Mouse (Mus musculus) erythroblast, embryonic 14.5 days (primary cell): ENCODE data around the gene Kcnh3. TPM values are rescaled to one million over a fixed set of nuclear protein-coding genes. Genes with fewer than 3 reads are reported as not detected.
"Not testable (repeated sequence)": the region's sequence is repeated elsewhere in the genome, so short reads cannot be mapped to it uniquely, and the experiment has no call there.

Experiments
- H3K27me3 ChIP-seq: 2 replicates; pipeline ENCODE4 v1.6.1; 2012; ENCODE audit warnings: inconsistent platforms; ENCODE audit not compliant: control insufficient read depth
- H3K36me3 ChIP-seq: 2 replicates; pipeline ENCODE4 v1.6.1; 2012; ENCODE audit warnings: mild to moderate bottlenecking, inconsistent platforms; ENCODE audit not compliant: control insufficient read depth
- H3K4me1 ChIP-seq: 2 replicates; pipeline ENCODE4 v1.6.1; 2012; ENCODE audit warnings: inconsistent platforms; ENCODE audit not compliant: control insufficient read depth
- H3K4me3 ChIP-seq: replicated peaks from 2 replicates; pipeline ENCODE3; 2012; ENCODE audit warnings: moderate library complexity, mild to moderate bottlenecking, inconsistent platforms
- H3K9me3 ChIP-seq: 2 replicates; pipeline ENCODE4 v1.6.1; 2012; ENCODE audit warnings: low read length, inconsistent platforms, mixed read lengths; ENCODE audit not compliant: control insufficient read depth
- GATA1 ChIP-seq: IDR thresholded peaks from 2 replicates; pipeline ENCODE4 v1.6.1; 2012; ENCODE audit warnings: low read length, inconsistent platforms, mixed read lengths
- TAL1 ChIP-seq: IDR thresholded peaks from 3 replicates; pipeline ENCODE4 v1.6.1; 2012; ENCODE audit warnings: low read length, inconsistent platforms, mixed read lengths
- polyA plus RNA-seq: library from polyadenylated mRNA; stranded (reverse); fragments of >175 nt; gene quantifications from 2 replicates; pipeline ENCODE4 v1.2.3, GENCODE M21; 2012

Gene Kcnh3
- polyA plus RNA-seq, 1 experiment = 0.03 TPM

DNA sequence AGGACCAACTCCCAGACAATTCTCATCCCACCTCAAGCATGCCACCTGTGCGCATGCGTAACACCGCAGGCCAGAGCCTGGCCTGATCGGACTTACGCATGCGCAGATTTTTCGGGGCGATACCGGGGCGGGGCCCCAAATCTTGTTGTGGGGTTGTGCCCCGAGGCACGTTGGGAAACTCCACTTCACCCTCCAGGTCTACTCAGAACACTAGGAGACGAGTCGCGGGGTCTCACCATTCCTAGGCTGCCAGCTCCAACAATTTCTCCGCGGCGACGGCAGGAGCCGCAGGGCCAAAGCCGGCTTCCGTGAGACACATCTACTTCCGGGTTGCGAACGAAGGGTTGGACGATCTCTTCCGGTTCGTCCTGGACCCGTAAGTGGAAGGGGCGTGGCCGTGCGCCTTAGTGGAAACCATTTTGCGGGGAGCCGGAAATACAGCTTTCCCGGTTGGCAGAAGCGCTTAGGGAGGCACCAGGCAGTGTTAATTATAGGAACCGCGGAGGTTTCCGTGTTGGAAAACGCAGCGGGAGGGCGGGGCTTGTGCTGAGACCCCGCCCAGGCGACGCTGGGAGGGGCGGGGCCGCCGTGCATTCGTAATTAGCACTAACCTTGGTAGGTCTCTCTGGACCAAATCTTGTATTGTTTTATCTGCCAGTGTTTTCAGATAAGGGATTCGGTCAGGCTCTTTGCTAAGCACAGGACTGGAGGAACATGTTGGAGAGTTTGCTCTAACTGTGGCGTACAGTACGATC lies 27.1 kb downstream of the Kcnh3 start, which contains the start of gene Mcrs1:
TSS of gene Mcrs1 (minus strand) at position 336 of the 755 bp plus-strand sequence.
- TF ChIP-seq TAL1 = no peak
- TF ChIP-seq GATA1 = peak; percentile 70
- Histone ChIP-seq H3K9me3 (no peaks in the 10 kb centered on the region), H3K4me3 (peak within 1 kb of the TSS; percentile 92), H3K4me1 (peaks cover 42% of the 10 kb centered on the region), H3K36me3 (peaks cover 35% of the 10 kb centered on the region), H3K27me3 (no peaks in the 10 kb centered on the region)

- TF ChIP-seq TAL1 (no peak), GATA1 (no peak)
- Histone ChIP-seq H3K9me3 (no peaks in the 10 kb centered on the region), H3K4me3 (peak overlapping the region; percentile 92), H3K4me1 (peaks cover 42% of the 10 kb centered on the region), H3K27me3 (no peaks in the 10 kb centered on the region), H3K36me3 (peaks cover 27% of the 10 kb centered on the region)
These were observed 27.9 kb downstream of the Kcnh3 start for GRCm38 (mm10) chr15:99252381-99253174.

DNA sequence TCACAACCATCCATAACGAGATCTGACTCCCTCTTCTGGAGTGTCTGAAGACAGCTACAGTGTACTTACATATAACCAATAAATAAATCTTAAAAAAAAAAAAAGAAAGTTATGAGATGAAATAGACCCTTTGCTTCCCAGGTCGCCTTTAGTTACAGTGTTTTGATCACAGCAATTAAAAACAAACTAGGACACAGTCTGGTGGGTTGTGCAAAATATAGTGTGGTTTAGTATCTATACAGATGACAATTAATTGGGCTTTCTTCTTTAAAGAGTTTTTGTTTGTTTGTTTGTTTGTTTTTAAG lies 28.5 kb downstream of the Kcnh3 start:
- H3K36me3 ChIP-seq = peaks cover 22% of the 10 kb centered on the region
- H3K4me3 ChIP-seq, H3K27me3 ChIP-seq: not testable (repeated sequence)

DNA sequence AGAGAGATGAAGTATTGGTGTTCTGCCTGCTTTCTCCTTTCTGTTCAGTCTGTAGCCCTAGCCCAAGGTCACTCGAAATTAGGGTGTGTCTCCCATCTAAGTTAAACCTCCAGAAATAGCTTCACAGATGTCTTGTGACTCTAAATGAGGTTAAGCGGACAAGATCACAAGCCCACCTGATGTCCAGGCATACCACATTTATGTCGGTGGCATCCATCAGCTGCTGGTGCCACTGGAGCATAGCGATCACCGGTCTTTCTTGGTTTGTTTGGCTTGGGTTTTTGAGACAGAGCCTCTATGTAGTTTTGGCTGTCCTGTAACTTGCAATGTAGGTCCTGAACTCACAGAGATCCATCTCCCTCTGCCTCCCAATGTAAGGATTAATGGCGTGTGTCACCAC lies 29.1 kb downstream of the Kcnh3 start:
- TF ChIP-seq GATA1 (no peak), TAL1 (no peak)
- no peaks in the 10 kb centered on the region for H3K27me3 ChIP-seq
- H3K36me3 ChIP-seq = peaks cover 15% of the 10 kb centered on the region
- peaks cover 42% of the 10 kb centered on the region for H3K4me1 ChIP-seq
- no peaks in the 10 kb centered on the region for H3K9me3 ChIP-seq
- no peak overlapping the region for H3K4me3 ChIP-seq

More for the DNA sequence above, 28.5 kb downstream of the Kcnh3 start:
- H3K9me3 ChIP-seq = not testable (repeated sequence)
- peaks cover 42% of the 10 kb centered on the region for H3K4me1 ChIP-seq

- Histone ChIP-seq H3K9me3 (no peaks in the 10 kb centered on the region), H3K27me3 (no peaks in the 10 kb centered on the region), H3K4me1 (peaks cover 42% of the 10 kb centered on the region), H3K36me3 (peaks cover 8% of the 10 kb centered on the region), H3K4me3 (no peak overlapping the region)
- TF ChIP-seq GATA1 (no peak), TAL1 (no peak)
These were observed 29.9 kb downstream of the Kcnh3 start for GRCm38 (mm10) chr15:99254477-99255005.

DNA sequence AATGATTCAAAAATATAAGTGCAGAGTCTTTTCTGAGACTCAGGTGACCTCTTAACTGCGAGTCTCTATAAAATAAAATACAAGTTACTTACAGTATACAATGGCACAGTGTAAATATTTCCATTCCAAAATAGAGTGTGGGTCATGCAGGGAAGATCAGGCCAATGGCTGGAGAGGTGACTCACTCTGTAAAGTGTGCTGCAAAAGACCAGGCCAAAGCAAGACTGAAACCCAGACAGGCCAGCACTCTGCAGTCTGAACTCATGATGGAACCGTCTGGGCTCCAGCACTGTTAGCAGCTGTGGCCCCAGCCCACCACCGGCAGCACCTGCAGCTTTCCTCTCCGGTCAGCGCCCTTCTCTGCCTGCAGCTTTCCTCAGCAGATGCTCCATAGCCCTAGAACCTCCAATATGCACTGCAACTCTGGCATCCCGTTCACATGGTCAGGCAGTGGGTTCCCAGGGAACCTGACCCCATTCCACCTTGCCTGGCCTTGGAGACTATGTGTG lies 30.6 kb downstream of the Kcnh3 start:
- no peaks in the 10 kb centered on the region for H3K9me3 ChIP-seq
- peaks cover 44% of the 10 kb centered on the region for H3K4me1 ChIP-seq
- TF ChIP-seq GATA1 (no peak), TAL1 (no peak)
- H3K4me3 ChIP-seq = no peak overlapping the region
- peaks cover under 1% of the 10 kb centered on the region; the same call in 1 of the 2 replicates for H3K36me3 ChIP-seq
- no peaks in the 10 kb centered on the region for H3K27me3 ChIP-seq

GRCm38 (mm10) chr15:99259167-99259729 lies 34.6 kb downstream of the Kcnh3 start:
- H3K4me1 ChIP-seq = peaks cover 18% of the 10 kb centered on the region
- H3K36me3 ChIP-seq = no peaks in the 10 kb centered on the region
- H3K4me3 ChIP-seq = no peak overlapping the region
- H3K27me3 ChIP-seq = no peaks in the 10 kb centered on the region
- TF ChIP-seq TAL1 (no peak), GATA1 (no peak)
- H3K9me3 ChIP-seq = no peaks in the 10 kb centered on the region

DNA sequence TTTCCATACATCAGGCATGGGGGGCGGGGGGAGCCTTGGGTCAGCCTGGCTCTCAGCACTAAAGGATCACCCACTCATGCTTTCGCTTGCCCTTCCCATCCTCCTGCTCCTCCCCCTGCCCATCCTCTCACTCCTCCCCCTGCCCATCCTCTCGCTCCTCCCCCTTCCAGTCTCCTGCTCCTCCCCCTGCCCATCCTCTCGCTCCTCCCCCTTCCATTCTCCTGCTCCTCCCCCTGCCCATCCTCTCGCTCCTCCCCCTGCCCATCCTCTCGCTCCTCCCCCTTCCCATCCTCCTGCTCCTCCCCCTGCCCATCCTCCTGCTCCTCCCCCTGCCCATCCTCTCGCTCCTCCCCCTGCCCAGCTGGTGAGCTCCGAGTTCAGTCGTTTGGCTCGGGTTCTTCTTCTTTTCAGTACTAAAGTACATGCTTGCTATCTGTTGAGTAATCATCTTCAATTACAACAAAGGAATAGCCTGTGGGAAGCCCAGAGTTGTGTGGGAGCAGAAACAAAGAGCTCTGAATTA lies 35.1 kb downstream of the Kcnh3 start:
- peaks cover 12% of the 10 kb centered on the region for H3K4me1 ChIP-seq
- no peaks in the 10 kb centered on the region for H3K9me3 ChIP-seq
- peak overlapping the region; percentile 26 for H3K4me3 ChIP-seq
- TF ChIP-seq GATA1 = no peak
- H3K27me3 ChIP-seq = no peaks in the 10 kb centered on the region
- no peaks in the 10 kb centered on the region for H3K36me3 ChIP-seq

GRCm38 (mm10) chr15:99262702-99263101 lies 38.0 kb downstream of the Kcnh3 start:
- Histone ChIP-seq H3K9me3 (no peaks in the 10 kb centered on the region), H3K27me3 (no peaks in the 10 kb centered on the region), H3K4me1 (peaks cover 14% of the 10 kb centered on the region), H3K36me3 (no peaks in the 10 kb centered on the region), H3K4me3 (no peak overlapping the region)
- no peak for TF ChIP-seq TAL1
- TF ChIP-seq GATA1 = no peak
